ENCODE assay signal across 31 mouse cellular contexts in the genomic region with DNA sequence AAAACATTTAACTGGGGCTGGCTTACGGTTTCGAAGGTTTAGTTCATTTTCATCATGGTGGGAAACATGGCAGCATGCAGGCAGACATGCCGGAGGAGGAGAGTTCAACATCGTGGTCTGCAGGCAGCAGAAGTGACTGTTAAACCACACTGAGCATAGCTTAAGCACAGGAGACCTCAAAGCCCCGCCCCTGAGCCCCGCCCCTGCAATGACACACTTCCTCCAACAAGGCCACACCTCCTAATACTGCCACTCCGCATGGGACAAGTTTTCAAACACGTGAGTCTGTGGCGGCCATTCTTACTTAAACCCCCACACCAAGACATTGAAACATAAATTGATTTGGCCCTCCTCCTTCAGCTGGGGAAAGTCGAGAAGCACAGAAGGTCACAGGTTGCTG. TPM values are rescaled to one million over a fixed set of nuclear protein-coding genes. Genes with fewer than 3 reads are reported as not detected.
DNase-seq lines count a peak whose midpoint lies in the region; ATAC-seq and TF ChIP-seq lines count a peak whose summit lies in the region.
"Had no signal": no experiment of that assay in that cellular context is flagged by ENCODE, and none has a peak within 500 bp of the region (broad histone marks: within the 10 kb centered on the region; RNA-seq: fewer than 3 reads in every experiment).

No protein-coding gene starts in this region.

- no peaks in the 10 kb centered on the region for H3K9me3 ChIP-seq in CH12.LX (replicated peaks; ENCODE audit: low read length)
- H3K9me3 ChIP-seq in MEL (replicated peaks; ENCODE audit: insufficient read depth, low read length), result no peaks in the 10 kb centered on the region
- no peaks in the 10 kb centered on the region for H3K9me3 ChIP-seq in forebrain, embryonic 13.5 days (replicated peaks)
- H3K9me3 ChIP-seq: embryonic facial prominence, embryonic 15.5 days; forebrain, embryonic 15.5 days; hindbrain, embryonic 13.5 days; neural tube, embryonic 12.5 days had no signal

- no peaks in the 10 kb centered on the region for H3K27me3 ChIP-seq in CH12.LX (replicated peaks)
- H3K27me3 ChIP-seq in MEL (ENCODE audit: control insufficient read depth in 1 of 2, insufficient read depth in 2 of 2, low read length in 2 of 2), result no peaks in the 10 kb centered on the region; a peak in 1 of 4 replicates
- H3K27me3 ChIP-seq in forebrain, embryonic 13.5 days, result no peaks in the 10 kb centered on the region
- H3K27me3 ChIP-seq: embryonic facial prominence, embryonic 15.5 days; forebrain, embryonic 15.5 days; hindbrain, embryonic 13.5 days; neural tube, embryonic 12.5 days had no signal

- TF ChIP-seq RAD21 in CH12.LX (IDR thresholded peaks at IDR 0.05; ENCODE audit: low read depth, low read length), result no peak
- no peak for TF ChIP-seq RAD21 in MEL (IDR thresholded peaks at IDR 0.05; ENCODE audit: low read depth, low read length)

- H3K4me2 ChIP-seq in CH12.LX (ENCODE audit: insufficient read depth, low read depth, poor library complexity, severe bottlenecking), result no peak overlapping the region
- no peak overlapping the region for H3K4me2 ChIP-seq in forebrain, embryonic 13.5 days
- H3K4me2 ChIP-seq: embryonic facial prominence, embryonic 15.5 days; forebrain, embryonic 15.5 days; hindbrain, embryonic 13.5 days; neural tube, embryonic 12.5 days had no signal

- H3K4me3 ChIP-seq in CH12.LX (replicated peaks in 1 of 3; ENCODE audit: low read depth in 2 of 3, low read length in 2 of 3, poor library complexity in 1 of 3), result peak overlapping the region in 1 of 3 experiments; percentile 32
- H3K4me3 ChIP-seq in MEL (ENCODE audit: control insufficient read depth in 1 of 2, insufficient read depth in 1 of 2, low read depth in 2 of 2, low read length in 2 of 2), result no peak overlapping the region
- no peak overlapping the region for H3K4me3 ChIP-seq in forebrain, embryonic 13.5 days
- H3K4me3 ChIP-seq: embryonic facial prominence, embryonic 15.5 days; forebrain, embryonic 15.5 days; heart, adult 2 months; hindbrain, embryonic 13.5 days; neural tube, embryonic 12.5 days had no signal

- TF ChIP-seq POLR2A in CH12.LX (IDR thresholded peaks at IDR 0.05; ENCODE audit: low read depth, low read length) (no peak), MEL (IDR thresholded peaks at IDR 0.05; ENCODE audit: control insufficient read depth in 1 of 2, insufficient read depth in 1 of 2, low read depth in 1 of 2, low read length in 2 of 2, poor library complexity in 1 of 2) (no peak)

- ATAC-seq in forebrain, embryonic 13.5 days, result no peak
- ATAC-seq: forebrain, embryonic 15.5 days; inflammation-experienced regulatory T-cells, adult 6 months; lung, postnatal 0 days had no signal

- no peak for TF ChIP-seq CTCF in CH12.LX (conservative IDR thresholded peaks at IDR 0.05 in 1 of 2, IDR thresholded peaks at IDR 0.05 in 1 of 2; ENCODE audit: low read depth in 2 of 2, low read length in 2 of 2)
- TF ChIP-seq CTCF in MEL (IDR thresholded peaks at IDR 0.05 in 2 of 3, conservative IDR thresholded peaks at IDR 0.05 in 1 of 3; ENCODE audit: control insufficient read depth in 1 of 3, insufficient read depth in 1 of 3, low read depth in 2 of 3, low read length in 3 of 3, poor library complexity in 1 of 3, severe bottlenecking in 1 of 3), result no peak

- no peak overlapping the region for H3K9ac ChIP-seq in CH12.LX (ENCODE audit: insufficient read depth, low read depth)
- no peak overlapping the region for H3K9ac ChIP-seq in MEL (ENCODE audit: control insufficient read depth, low read depth, low read length, poor library complexity, severe bottlenecking)
- no peak overlapping the region for H3K9ac ChIP-seq in forebrain, embryonic 13.5 days
- H3K9ac ChIP-seq: embryonic facial prominence, embryonic 15.5 days; forebrain, embryonic 15.5 days; hindbrain, embryonic 13.5 days; neural tube, embryonic 12.5 days had no signal

- no peaks in the 10 kb centered on the region for H3K36me3 ChIP-seq in CH12.LX (replicated peaks in 1 of 2; ENCODE audit: control insufficient read depth in 1 of 2, insufficient read depth in 1 of 2, low read length in 1 of 2)
- H3K36me3 ChIP-seq in MEL (ENCODE audit: control insufficient read depth in 1 of 2, insufficient read depth in 2 of 2, low read length in 2 of 2), result no peaks in the 10 kb centered on the region
- H3K36me3 ChIP-seq in forebrain, embryonic 13.5 days (ENCODE audit: poor library complexity, severe bottlenecking), result no peaks in the 10 kb centered on the region
- H3K36me3 ChIP-seq: embryonic facial prominence, embryonic 15.5 days; forebrain, embryonic 15.5 days; hindbrain, embryonic 13.5 days; neural tube, embryonic 12.5 days had no signal

- peaks cover 11 to 45% of the 10 kb centered on the region in 2 experiments; a peak in 3 of 4 replicates for H3K4me1 ChIP-seq in CH12.LX (ENCODE audit: control insufficient read depth in 1 of 2, insufficient read depth in 2 of 2)
- H3K4me1 ChIP-seq in MEL (ENCODE audit: control insufficient read depth in 1 of 2, insufficient read depth in 2 of 2, low read length in 2 of 2), result no peaks in the 10 kb centered on the region
- H3K4me1 ChIP-seq in forebrain, embryonic 13.5 days, result no peaks in the 10 kb centered on the region
- H3K4me1 ChIP-seq: embryonic facial prominence, embryonic 15.5 days; forebrain, embryonic 15.5 days; hindbrain, embryonic 13.5 days; neural tube, embryonic 12.5 days had no signal

- dilution Hi-C loops in CH12.LX (cut with MboI; ENCODE audit: extremely low pct_ligation_motif_present, extremely low pct_unique_long_range_greater_than_20kb, low sequenced_read_pairs), result no loop called here

- no peak for TF ChIP-seq EP300 in CH12.LX (IDR thresholded peaks at IDR 0.05; ENCODE audit: low read length)
- no peak for TF ChIP-seq EP300 in MEL (IDR thresholded peaks at IDR 0.05; ENCODE audit: low read depth in 1 of 2, low read length in 2 of 2)

- in situ Hi-C loops in CH12.LX (cut with MboI; ENCODE audit: low pct_ligation_motif_present, low pct_unique_long_range_greater_than_20kb, low sequenced_read_pairs), result no loop called here

- H3K27ac ChIP-seq in CH12.LX (ENCODE audit: insufficient read depth, low read depth), result no peak overlapping the region
- H3K27ac ChIP-seq in MEL (ENCODE audit: control insufficient read depth, low read depth, low read length), result no peak overlapping the region
- H3K27ac ChIP-seq in forebrain, embryonic 13.5 days, result no peak overlapping the region
- H3K27ac ChIP-seq: embryonic facial prominence, embryonic 15.5 days; forebrain, embryonic 15.5 days; heart, adult 2 months; hindbrain, embryonic 13.5 days; neural tube, embryonic 12.5 days had no signal

- DNase-seq in 416B (ENCODE audit: low read depth) (peak; percentile 72), CH12.LX (ENCODE audit: extremely low read depth) (peak; percentile 56), MEL (ENCODE audit: low read depth, low spot score) (peak; percentile 25)
- DNase-seq in induced T-regulatory cell, adult 2 months (ENCODE audit: low read depth), result peak; percentile 22
- DNase-seq in heart, postnatal 4 days, result no peak
- DNase-seq in gastrocnemius, postnatal 4 days (ENCODE audit: low spot score in 2 of 2), result no peak
- DNase-seq: adrenal gland, postnatal 14 days; cerebellum, adult 8-10 months; cerebellum, postnatal 36 days; gastrocnemius, postnatal 10 days; heart, adult 2 months; kidney, adult 18-20 months; kidney, postnatal 4 days; layer of hippocampus, adult 9-11 months; midbrain, embryonic 14.5 days; right cerebral cortex, postnatal 14 days; thymus, postnatal 14 days had no signal

- WGBS in forebrain, embryonic 13.5 days, result 89% methylated on average over 10 of the region's 10 CpGs

- H3K79me2 ChIP-seq in CH12.LX (replicated peaks; ENCODE audit: control insufficient read depth, extremely low read depth, insufficient read depth, poor library complexity, severe bottlenecking) (no peaks in the 10 kb centered on the region), MEL (ENCODE audit: control insufficient read depth, insufficient read depth, low read length, poor library complexity) (no peaks in the 10 kb centered on the region)

RNA-seq across cellular contexts. Expression of gene Prss42, which starts 1.0 kb away (rescaled TPM):
- total RNA-seq in CH12.LX (2012; rRNA removed), result 0.29 and 0.34 TPM in 2 replicates
- total RNA-seq in CH12.LX (2014; rRNA removed), result 0.28 TPM in 1 of 2 replicates, not detected in the other
- polyA plus RNA-seq in CH12.LX (2012; ENCODE audit: insufficient read length, low read depth), result 1.1 and 1.2 TPM in 2 replicates
- total RNA-seq in MEL (2012; rRNA removed), result not detected in 2 replicates
- polyA plus RNA-seq in MEL (2012; ENCODE audit: insufficient read depth in 1 of 2, insufficient read length in 2 of 2, low read depth in 1 of 2, low replicate concordance in 2 of 2, missing spikeins in 1 of 2), result not detected
- polyA plus RNA-seq in forebrain, embryonic 13.5 days (2015; fragmentation: Nextera tagmentation; extraction: Ambion mirVana), result not detected in 2 replicates
- total RNA-seq in heart, postnatal 4 days (2021), result not detected
- not detected for total RNA-seq in gastrocnemius, postnatal 4 days (2021)
- total RNA-seq: adrenal gland, postnatal 14 days; gastrocnemius, postnatal 10 days; heart, adult 2 months; heart, postnatal 25 days; left cerebral cortex, adult 18-20 months; left cerebral cortex, postnatal 36 days had no signal
- polyA plus RNA-seq: embryonic facial prominence, embryonic 15.5 days; forebrain, embryonic 15.5 days; heart, adult 2 months; heart, embryonic 14.5 days; hindbrain, embryonic 13.5 days; inflammation-experienced regulatory T-cells, adult 6 months; kidney, embryonic 16.5 days; limb, embryonic 14.5 days; liver, embryonic 16.5 days; lung, postnatal 0 days; midbrain, embryonic 14.5 days; neural tube, embryonic 12.5 days had no signal

RNA-seq across cellular contexts. Expression of gene Prss44, which starts 16.8 kb away (rescaled TPM):
- total RNA-seq in CH12.LX (2012; rRNA removed), result not detected in 2 replicates
- not detected in 2 replicates for total RNA-seq in CH12.LX (2014; rRNA removed)
- 0.14 and 0.17 TPM in 2 replicates for polyA plus RNA-seq in CH12.LX (2012; ENCODE audit: insufficient read length, low read depth)
- not detected in 2 replicates for total RNA-seq in MEL (2012; rRNA removed)
- not detected for polyA plus RNA-seq in MEL (2012; ENCODE audit: insufficient read depth in 1 of 2, insufficient read length in 2 of 2, low read depth in 1 of 2, low replicate concordance in 2 of 2, missing spikeins in 1 of 2)
- polyA plus RNA-seq in forebrain, embryonic 13.5 days (2015; fragmentation: Nextera tagmentation; extraction: Ambion mirVana), result not detected in 2 replicates
- total RNA-seq in heart, postnatal 4 days (2021), result not detected
- not detected for total RNA-seq in gastrocnemius, postnatal 4 days (2021)
- total RNA-seq: adrenal gland, postnatal 14 days; gastrocnemius, postnatal 10 days; heart, adult 2 months; heart, postnatal 25 days; left cerebral cortex, adult 18-20 months; left cerebral cortex, postnatal 36 days had no signal
- polyA plus RNA-seq: embryonic facial prominence, embryonic 15.5 days; forebrain, embryonic 15.5 days; heart, embryonic 14.5 days; hindbrain, embryonic 13.5 days; inflammation-experienced regulatory T-cells, adult 6 months; kidney, embryonic 16.5 days; limb, embryonic 14.5 days; liver, embryonic 16.5 days; lung, postnatal 0 days; midbrain, embryonic 14.5 days; neural tube, embryonic 12.5 days had no signal

RNA-seq across cellular contexts. Expression of gene Prss43, which starts 29.5 kb away (rescaled TPM):
- total RNA-seq in CH12.LX (2012; rRNA removed), result not detected in 2 replicates
- total RNA-seq in CH12.LX (2014; rRNA removed), result not detected in 2 replicates
- polyA plus RNA-seq in CH12.LX (2012; ENCODE audit: insufficient read length, low read depth), result not detected in 2 replicates
- total RNA-seq in MEL (2012; rRNA removed), result not detected in 2 replicates
- not detected for polyA plus RNA-seq in MEL (2012; ENCODE audit: insufficient read depth in 1 of 2, insufficient read length in 2 of 2, low read depth in 1 of 2, low replicate concordance in 2 of 2, missing spikeins in 1 of 2)
- not detected in 2 replicates for polyA plus RNA-seq in forebrain, embryonic 13.5 days (2015; fragmentation: Nextera tagmentation; extraction: Ambion mirVana)
- not detected for total RNA-seq in heart, postnatal 4 days (2021)
- not detected for total RNA-seq in gastrocnemius, postnatal 4 days (2021)
- total RNA-seq: adrenal gland, postnatal 14 days; gastrocnemius, postnatal 10 days; heart, adult 2 months; heart, postnatal 25 days had no signal
- polyA plus RNA-seq: embryonic facial prominence, embryonic 15.5 days; forebrain, embryonic 15.5 days; heart, adult 2 months; heart, embryonic 14.5 days; hindbrain, embryonic 13.5 days; inflammation-experienced regulatory T-cells, adult 6 months; kidney, embryonic 16.5 days; limb, embryonic 14.5 days; liver, embryonic 16.5 days; lung, postnatal 0 days; midbrain, embryonic 14.5 days; neural tube, embryonic 12.5 days had no signal

RNA-seq across cellular contexts. Expression of gene Prss45, which starts 37.4 kb away (rescaled TPM):
- total RNA-seq in CH12.LX (2012; rRNA removed), result not detected in 2 replicates
- not detected in 2 replicates for total RNA-seq in CH12.LX (2014; rRNA removed)
- polyA plus RNA-seq in CH12.LX (2012; ENCODE audit: insufficient read length, low read depth), result not detected in 2 replicates
- not detected in 2 replicates for total RNA-seq in MEL (2012; rRNA removed)
- not detected for polyA plus RNA-seq in MEL (2012; ENCODE audit: insufficient read depth in 1 of 2, insufficient read length in 2 of 2, low read depth in 1 of 2, low replicate concordance in 2 of 2, missing spikeins in 1 of 2)
- not detected in 2 replicates for polyA plus RNA-seq in forebrain, embryonic 13.5 days (2015; fragmentation: Nextera tagmentation; extraction: Ambion mirVana)
- under 1 TPM in 1 of 2 experiments, not detected in 1; 0.45 TPM for total RNA-seq in heart, postnatal 4 days (2021)
- total RNA-seq in gastrocnemius, postnatal 4 days (2021), result not detected
- total RNA-seq: adrenal gland, postnatal 14 days; gastrocnemius, postnatal 10 days; heart, adult 2 months; heart, postnatal 25 days had no signal
- polyA plus RNA-seq: embryonic facial prominence, embryonic 15.5 days; forebrain, embryonic 15.5 days; heart, embryonic 14.5 days; hindbrain, embryonic 13.5 days; inflammation-experienced regulatory T-cells, adult 6 months; kidney, embryonic 16.5 days; limb, embryonic 14.5 days; liver, embryonic 16.5 days; lung, postnatal 0 days; midbrain, embryonic 14.5 days; neural tube, embryonic 12.5 days had no signal

RNA-seq across cellular contexts. Expression of gene Prss46, which starts 47.3 kb away (rescaled TPM):
- total RNA-seq in CH12.LX (2012; rRNA removed) (not detected in 2 replicates), CH12.LX (2014; rRNA removed) (not detected in 2 replicates), MEL (2012; rRNA removed) (not detected in 2 replicates)
- polyA plus RNA-seq in CH12.LX (2012; ENCODE audit: insufficient read length, low read depth) (not detected in 2 replicates), MEL (2012; ENCODE audit: insufficient read depth in 1 of 2, insufficient read length in 2 of 2, low read depth in 1 of 2, low replicate concordance in 2 of 2, missing spikeins in 1 of 2) (not detected)
- polyA plus RNA-seq in forebrain, embryonic 13.5 days (2015; fragmentation: Nextera tagmentation; extraction: Ambion mirVana), result not detected in 2 replicates
- not detected for total RNA-seq in heart, postnatal 4 days (2021)
- not detected for total RNA-seq in gastrocnemius, postnatal 4 days (2021)
- total RNA-seq: adrenal gland, postnatal 14 days; heart, adult 2 months; heart, postnatal 25 days; left cerebral cortex, adult 18-20 months; left cerebral cortex, postnatal 36 days had no signal
- polyA plus RNA-seq: embryonic facial prominence, embryonic 15.5 days; forebrain, embryonic 15.5 days; heart, adult 2 months; heart, embryonic 14.5 days; hindbrain, embryonic 13.5 days; inflammation-experienced regulatory T-cells, adult 6 months; kidney, embryonic 16.5 days; limb, embryonic 14.5 days; liver, embryonic 16.5 days; lung, postnatal 0 days; midbrain, embryonic 14.5 days; neural tube, embryonic 12.5 days had no signal

Comparison
In these comparisons a context has a peak if more than half of its experiments do, and no peak if none do; other contexts are left out.
1. DNase-seq: peak in 416B (single experiment), CH12.LX (single experiment), MEL (single experiment) and induced T-regulatory cell, adult 2 months (single experiment); none in heart, postnatal 4 days (single experiment) and gastrocnemius, postnatal 4 days (0 of 2).